Mouse (Mus musculus) left cerebral cortex, adult 11 months (tissue): Measurements from ENCODE around the gene Ptov1.
"Not testable (repeated sequence)": the region's sequence is repeated elsewhere in the genome, so short reads cannot be mapped to it uniquely, and the experiment has no call there.

Experiments
- DNase-seq: peaks from one replicate; pipeline ENCODE4 v3.0.0; 2022; ENCODE audit warnings: low spot score

Gene Ptov1

GRCm38 (mm10) chr7:44888256-44889105, 18.9 kb upstream of the Ptov1 start:
- no peak for DNase-seq

- no peak for DNase-seq
Observed at GRCm38 (mm10) chr7:44886964-44887363, 17.4 kb upstream of the Ptov1 start.

GRCm38 (mm10) chr7:44884637-44885036, 15.0 kb upstream of the Ptov1 start:
- DNase-seq: no peak

GRCm38 (mm10) chr7:44883036-44883435, 13.4 kb upstream of the Ptov1 start:
- no peak for DNase-seq

GRCm38 (mm10) chr7:44877833-44878232, 8.2 kb upstream of the Ptov1 start:
- DNase-seq: no peak

- DNase-seq: not testable (repeated sequence)
Observed at GRCm38 (mm10) chr7:44871774-44872173, 2.2 kb upstream of the Ptov1 start.

GRCm38 (mm10) chr7:44871181-44871580, 1.6 kb upstream of the Ptov1 start:
- no peak for DNase-seq

- no peak for DNase-seq
Observed at GRCm38 (mm10) chr7:44870614-44871013, 1.0 kb upstream of the Ptov1 start.

- DNase-seq: no peak
Observed at GRCm38 (mm10) chr7:44868919-44869696, 480 bp downstream of the Ptov1 start.

- DNase-seq: no peak
Observed at GRCm38 (mm10) chr7:44868465-44868864, 1.1 kb downstream of the Ptov1 start.

- no peak for DNase-seq
Observed at GRCm38 (mm10) chr7:44867802-44868201, 1.8 kb downstream of the Ptov1 start.

- no peak for DNase-seq
Observed at GRCm38 (mm10) chr7:44867010-44867702, 2.4 kb downstream of the Ptov1 start.

GRCm38 (mm10) chr7:44866276-44867009, 3.1 kb downstream of the Ptov1 start:
- DNase-seq: no peak

GRCm38 (mm10) chr7:44864595-44865542, 4.7 kb downstream of the Ptov1 start:
- no peak for DNase-seq

- DNase-seq: no peak
Observed at GRCm38 (mm10) chr7:44863982-44864494, 5.5 kb downstream of the Ptov1 start.

GRCm38 (mm10) chr7:44863210-44863609, 6.4 kb downstream of the Ptov1 start:
- DNase-seq: no peak

- no peak for DNase-seq
Observed at GRCm38 (mm10) chr7:44862434-44862833, 7.2 kb downstream of the Ptov1 start.

GRCm38 (mm10) chr7:44861429-44861816, 8.2 kb downstream of the Ptov1 start:
- no peak for DNase-seq

GRCm38 (mm10) chr7:44860576-44861428, 8.8 kb downstream of the Ptov1 start:
- DNase-seq: no peak

GRCm38 (mm10) chr7:44859896-44860295, 9.7 kb downstream of the Ptov1 start:
- no peak for DNase-seq
